Mouse (Mus musculus) liver, adult 2 months (tissue): ENCODE data around the gene Cdca7. TPM values are rescaled to one million over a fixed set of nuclear protein-coding genes. Genes with fewer than 3 reads are reported as not detected.

Source experiments
- DNase-seq: peaks from one replicate; pipeline ENCODE4 v3.0.0-alpha.2; 2011; ENCODE audit warnings: low read depth, low spot score; ENCODE audit errors: extremely low read depth
- H3K27ac ChIP-seq: fragments of 200-500 bp; replicated peaks from 2 replicates; pipeline ENCODE4 v1.5.1; 2012; ENCODE audit warnings: low read depth, mild to moderate bottlenecking, control low read depth, inconsistent platforms, low read length; ENCODE audit not compliant: insufficient read depth
- H3K27me3 ChIP-seq: fragments of 200-500 bp; 2 replicates; pipeline ENCODE4 v1.6.1; 2012; ENCODE audit warnings: mild to moderate bottlenecking, moderate library complexity, low read length, inconsistent platforms; ENCODE audit not compliant: control insufficient read depth, insufficient read depth
- H3K36me3 ChIP-seq: fragments of 200-500 bp; 2 replicates; pipeline ENCODE4 v1.6.1; 2012; ENCODE audit warnings: low read length, inconsistent platforms; ENCODE audit not compliant: control insufficient read depth, insufficient read depth
- H3K4me1 ChIP-seq: fragments of 200-500 bp; 2 replicates; pipeline ENCODE4 v1.6.1; 2011; ENCODE audit warnings: low read length; ENCODE audit not compliant: control insufficient read depth, insufficient read depth
- H3K4me3 ChIP-seq: fragments of 200-500 bp; 2 replicates; pipeline ENCODE4 v1.5.1; 2011; ENCODE audit warnings: low read depth, mild to moderate bottlenecking, control low read depth, low read length, moderate library complexity; ENCODE audit not compliant: insufficient read depth
- H3K79me2 ChIP-seq: fragments of 200-500 bp; 2 replicates; pipeline ENCODE4 v1.6.1; 2012; ENCODE audit warnings: inconsistent platforms, mild to moderate bottlenecking, low read length, moderate library complexity; ENCODE audit not compliant: control insufficient read depth, insufficient read depth
- H3K9ac ChIP-seq: fragments of 200-500 bp; 2 replicates; pipeline ENCODE4 v1.6.1; 2012; ENCODE audit warnings: low read depth, mild to moderate bottlenecking, control low read depth, inconsistent platforms, low read length
- CTCF ChIP-seq: fragments of 200-500 bp; IDR thresholded peaks from 2 replicates; pipeline ENCODE4 v1.5.1; 2011; ENCODE audit warnings: low read depth, low read length, control low read depth
- POLR2A ChIP-seq: fragments of 200-500 bp; IDR thresholded peaks from 2 replicates; pipeline ENCODE4 v1.6.1; 2011; ENCODE audit warnings: low read length, control low read depth; ENCODE audit not compliant: insufficient read depth; ENCODE audit errors: extremely low read depth
- WGBS: fragments of 180-500 bp; shearing (Covaris S2); methylation state at CpG from one replicate; pipeline ENCODE4 v1.1.7; 2018; 5-methylcytosine and 5-hydroxymethylcytosine counted together
- polyA plus RNA-seq: library from polyadenylated mRNA; depleted of rRNA; stranded (reverse); fragments of >200 nt; gene quantifications from 2 replicates; pipeline ENCODE4 v1.2.3, GENCODE M21; 2012; rRNA removed
- total RNA-seq: library from RNA; depleted of rRNA; stranded (reverse); fragments of >200 nt; gene quantifications from 2 replicates; pipeline ENCODE4 v1.2.3, GENCODE M21; 2014; rRNA removed

Cdca7 gene
- total and polyA plus RNA-seq, 2 experiments = 2.2 to 2.8 TPM

GRCm38 (mm10) chr2:72529026-72529357 is 53.0 kb downstream of the Cdca7 start:
- Histone ChIP-seq H3K4me1 (no peaks in the 10 kb centered on the region), H3K79me2 (no peaks in the 10 kb centered on the region), H3K4me3 (no peak overlapping the region), H3K27ac (no peak overlapping the region), H3K27me3 (peaks cover 6% of the 10 kb centered on the region; the same call in 1 of the 2 replicates), H3K36me3 (no peaks in the 10 kb centered on the region), H3K9ac (no peak overlapping the region)
- TF ChIP-seq CTCF (no peak), POLR2A (no peak)
- WGBS = 85% methylated on average over 10 of the region's 10 CpGs
- no peak for DNase-seq

DNA sequence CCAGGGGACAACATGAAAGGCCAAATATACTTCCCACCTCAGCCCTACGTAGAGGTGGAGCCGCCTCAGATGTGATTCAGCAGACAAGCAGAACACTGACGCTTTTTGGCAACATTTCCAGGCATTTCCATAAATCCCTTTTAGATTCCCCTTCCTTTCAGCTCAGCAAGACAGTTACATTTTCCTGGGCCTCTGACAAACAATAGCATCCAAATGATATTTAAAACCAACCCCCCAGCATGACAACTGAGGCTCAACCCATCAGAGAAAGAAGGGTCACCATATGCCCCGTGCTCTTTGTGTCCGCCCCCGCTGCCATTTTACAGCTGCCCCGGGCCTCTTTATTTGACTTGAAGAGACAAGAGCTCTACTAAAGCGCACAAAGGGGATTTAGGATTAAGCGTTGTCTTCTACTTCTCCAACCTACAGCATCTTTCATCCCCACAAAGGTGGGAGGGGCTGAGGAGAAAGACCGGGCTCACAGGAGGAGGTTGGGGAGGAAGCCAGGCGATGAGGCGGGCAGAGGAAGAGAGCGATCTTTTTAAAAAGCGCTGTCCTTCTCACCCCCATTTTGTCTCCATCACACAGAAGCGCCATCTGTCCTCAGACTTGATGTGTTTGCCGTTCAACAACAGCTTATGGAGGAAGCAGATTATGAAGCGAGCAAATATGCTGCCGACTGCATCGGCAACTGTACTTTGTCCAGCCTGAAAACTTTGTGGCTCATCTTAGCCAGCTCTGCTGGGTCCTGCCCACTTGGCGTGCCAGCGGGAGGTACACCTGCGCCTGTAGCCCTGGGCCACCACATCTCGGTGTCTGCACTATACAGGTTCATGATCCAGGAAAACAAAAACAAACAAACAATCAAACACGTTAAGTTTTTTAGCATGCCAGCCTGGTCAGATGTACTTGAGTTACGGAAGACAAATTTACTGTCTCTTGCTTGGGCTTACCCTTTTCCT is 53.7 kb downstream of the Cdca7 start:
- Histone ChIP-seq H3K27ac (no peak overlapping the region), H3K9ac (no peak overlapping the region), H3K4me3 (no peak overlapping the region), H3K79me2 (no peaks in the 10 kb centered on the region), H3K27me3 (peaks cover 6% of the 10 kb centered on the region; the same call in 1 of the 2 replicates), H3K4me1 (no peaks in the 10 kb centered on the region), H3K36me3 (no peaks in the 10 kb centered on the region)
- TF ChIP-seq CTCF (no peak), POLR2A (no peak)
- no peak for DNase-seq
- 57% methylated on average over 25 of the region's 25 CpGs for WGBS

DNA sequence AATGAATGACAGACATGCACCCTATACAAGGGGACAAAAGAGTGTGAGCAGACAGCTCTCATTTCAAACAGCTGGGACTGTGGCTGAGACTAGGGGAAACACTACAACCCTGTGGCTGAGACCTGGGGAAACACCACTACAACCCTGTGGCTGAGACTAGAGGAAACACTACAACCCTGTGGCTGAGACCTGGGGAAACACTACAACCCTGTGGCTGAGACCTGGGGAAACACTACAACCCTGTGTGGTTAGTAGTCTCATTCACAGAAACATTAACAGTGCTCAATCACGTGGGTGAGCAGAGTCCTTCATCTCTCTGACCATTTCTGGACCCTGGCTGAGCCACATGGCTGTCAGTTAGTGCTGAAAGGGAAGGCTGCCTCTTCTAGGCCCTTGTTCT is 59.9 kb downstream of the Cdca7 start:
- Histone ChIP-seq H3K9ac (no peak overlapping the region), H3K27me3 (0 out of 2 replicates have a peak, but pooled peaks cover 2% of the 10 kb centered on the region), H3K36me3 (no peaks in the 10 kb centered on the region), H3K4me3 (no peak overlapping the region), H3K4me1 (no peaks in the 10 kb centered on the region), H3K79me2 (no peaks in the 10 kb centered on the region), H3K27ac (no peak overlapping the region)
- TF ChIP-seq CTCF (no peak), POLR2A (no peak)
- WGBS = 29% methylated on average over 1 of the region's 1 CpGs
- no peak for DNase-seq

Other genes with a start within 250 kb of the Cdca7 start
- gene Map3k20, start 190.5 kb upstream of the Cdca7 start, total RNA-seq = 11.8 TPM in 2 replicates
- 4.5 and 4.6 TPM in 2 replicates for gene Map3k20, start 190.5 kb upstream of the Cdca7 start, polyA plus RNA-seq